Mouse (Mus musculus): ENCODE data around the gene Nostrin.
A peak's percentile ranks its signal among the peaks of the same experiment; 100 is the strongest.

The Nostrin gene

DNA sequence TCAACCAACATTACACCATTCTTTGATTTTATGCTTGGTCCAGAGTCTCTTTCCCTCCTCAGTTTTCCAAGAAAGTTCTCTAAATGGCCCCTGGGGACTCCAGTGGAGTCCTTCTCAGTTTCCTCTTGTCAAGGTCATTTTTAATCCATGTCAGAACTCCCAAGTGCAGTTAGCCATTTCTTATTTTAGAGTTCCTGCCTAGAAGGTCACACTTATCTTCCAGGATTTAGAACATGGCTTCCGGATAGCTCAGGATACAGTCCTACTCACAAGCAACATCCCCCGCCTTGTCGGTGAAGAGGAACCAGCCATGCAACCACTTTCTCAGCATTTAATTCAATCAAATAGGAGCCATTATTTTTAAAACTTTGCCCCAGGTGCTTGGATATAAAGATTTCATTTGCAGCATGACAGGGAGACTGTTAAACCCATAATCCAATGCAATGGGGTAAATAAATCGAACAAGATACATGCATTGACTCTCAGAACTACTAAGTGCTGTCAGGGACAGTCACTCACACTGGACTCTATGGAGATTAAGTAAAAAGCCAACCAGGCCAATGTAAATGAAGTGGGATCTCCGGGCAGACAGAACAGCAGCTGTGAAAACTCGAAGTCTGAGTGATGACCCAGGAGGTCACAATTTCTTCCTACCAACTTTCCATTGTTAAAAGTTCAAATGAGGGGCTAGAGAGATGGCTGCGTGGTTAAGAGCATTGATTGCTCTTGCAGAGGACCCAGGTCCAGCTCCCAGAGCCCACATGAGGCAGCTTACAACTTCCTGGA is 6.0 kb upstream of the Nostrin start:
- no peak for DNase-seq (ENCODE audit: low spot score in 2 of 2)

DNA sequence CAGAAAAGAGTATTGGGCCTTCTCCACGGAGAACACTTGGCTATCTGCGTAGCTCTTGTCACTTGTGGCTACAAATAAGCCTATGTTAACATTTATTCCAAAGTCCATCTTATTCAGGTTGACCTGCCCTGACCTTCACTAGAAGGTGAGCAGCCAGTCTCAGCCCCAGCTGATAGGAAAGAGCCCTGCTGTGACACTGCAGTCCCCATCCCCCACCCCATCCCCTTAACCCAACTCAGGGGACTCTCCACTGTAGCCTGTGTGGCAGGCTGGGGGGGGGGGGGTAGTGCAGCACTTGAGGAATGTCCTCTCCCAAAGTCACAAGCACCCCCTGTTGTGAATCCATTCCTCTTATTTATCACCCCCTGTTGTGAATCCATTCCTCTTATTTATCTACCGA is 3.6 kb upstream of the Nostrin start:
- no peak for DNase-seq (ENCODE audit: low spot score in 2 of 2)

DNA sequence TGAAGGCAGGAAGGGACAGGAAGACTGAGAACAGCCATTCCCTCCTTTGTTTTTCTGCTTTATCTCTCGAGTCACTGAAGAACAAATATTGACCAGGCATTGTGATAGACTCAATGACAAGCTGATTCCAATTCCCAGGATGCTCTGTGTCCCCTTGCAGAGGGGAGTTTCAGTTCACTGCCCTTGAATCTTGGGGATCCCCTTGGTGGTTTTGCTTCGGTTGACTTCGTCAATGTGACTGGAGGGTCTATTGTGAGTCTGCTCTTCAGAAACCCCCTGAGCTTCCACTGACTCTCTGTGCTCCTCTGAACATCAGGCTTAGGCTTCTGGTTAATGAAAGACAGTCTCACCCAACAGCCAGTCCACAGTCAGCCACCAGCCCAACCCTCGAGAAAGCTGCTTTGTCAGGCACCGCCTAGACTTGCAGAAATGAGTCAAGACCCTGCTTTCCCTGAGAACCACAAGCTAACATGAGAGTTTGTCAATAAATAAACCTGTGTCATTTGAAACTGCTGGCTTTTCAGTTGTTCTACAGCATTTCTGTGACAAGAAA is 3.0 kb upstream of the Nostrin start:
- no peak for DNase-seq (ENCODE audit: low spot score in 2 of 2)

DNA sequence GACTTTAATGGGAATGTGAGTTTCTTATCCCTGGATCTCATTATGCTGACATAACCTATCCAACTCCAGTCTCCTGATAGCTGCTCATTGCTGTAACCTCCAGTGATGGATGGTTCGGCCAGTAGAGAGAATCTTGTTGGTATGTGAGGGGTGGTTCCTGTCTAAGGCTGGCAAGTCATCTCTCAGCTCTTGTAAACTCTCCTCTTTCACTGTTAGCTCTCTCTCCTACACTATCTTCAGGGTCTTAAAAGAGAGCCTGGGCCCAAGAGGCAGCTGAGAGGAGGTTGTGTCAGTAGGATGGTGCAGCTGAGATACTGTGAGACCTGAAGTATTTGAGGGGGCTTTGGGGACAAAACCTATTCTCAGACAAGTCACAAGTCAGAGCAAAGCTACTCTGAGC is 1.4 kb upstream of the Nostrin start:
- no peak for DNase-seq (ENCODE audit: low spot score in 2 of 2)

DNA sequence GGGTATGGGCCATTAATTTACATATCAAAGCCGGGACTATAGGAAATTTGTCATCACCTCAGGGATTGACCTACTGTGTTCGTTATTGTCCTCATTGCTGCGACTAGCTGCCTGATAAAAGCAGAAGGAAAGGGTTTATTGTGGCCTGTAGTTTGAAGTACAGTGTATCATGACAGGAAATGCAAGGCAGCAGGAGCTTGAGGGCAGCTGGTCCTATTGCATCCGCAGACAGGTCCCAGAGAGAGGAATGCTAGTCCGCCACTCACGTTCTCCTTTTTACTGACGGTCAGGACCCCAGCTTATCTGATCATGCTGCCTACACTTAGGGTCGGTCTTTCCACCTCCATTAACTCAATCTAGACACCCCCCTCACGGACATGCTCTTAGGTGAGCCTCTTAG is 663 bp upstream of the Nostrin start:
- DNase-seq (ENCODE audit: low spot score in 2 of 2): no peak

DNA sequence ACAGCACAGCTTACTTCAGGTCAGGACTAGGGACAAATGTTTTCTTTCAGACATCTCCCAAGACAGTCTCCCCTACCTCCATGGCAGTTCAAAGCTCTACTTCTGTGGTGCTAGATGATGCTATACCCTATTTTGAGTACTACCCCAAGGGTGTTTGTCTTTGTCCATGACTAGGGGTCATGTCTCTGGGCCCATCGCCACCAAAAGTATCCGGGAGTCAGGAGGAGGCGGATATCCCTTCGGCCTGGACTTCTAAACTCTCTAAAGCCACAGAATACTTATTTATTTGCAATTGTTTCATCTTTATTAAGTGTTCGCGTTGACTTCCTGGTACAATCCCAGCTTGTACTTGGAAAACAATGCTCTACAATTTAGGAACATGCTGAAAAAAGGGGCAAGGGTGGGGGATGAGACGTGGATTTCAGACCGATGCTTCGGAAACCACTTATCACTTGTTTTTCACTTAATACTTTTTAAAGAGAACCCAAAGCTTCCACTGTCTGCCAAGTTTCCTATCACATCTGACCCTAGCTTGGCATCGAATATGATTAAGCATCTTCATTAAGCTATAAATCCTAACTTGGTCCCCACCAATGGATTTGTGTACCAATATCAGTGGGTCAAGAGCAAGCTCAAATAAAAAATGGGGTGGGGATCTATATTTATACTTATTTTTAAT is 1.9 kb downstream of the Nostrin start:
- DNase-seq (ENCODE audit: low spot score in 2 of 2): no peak

DNA sequence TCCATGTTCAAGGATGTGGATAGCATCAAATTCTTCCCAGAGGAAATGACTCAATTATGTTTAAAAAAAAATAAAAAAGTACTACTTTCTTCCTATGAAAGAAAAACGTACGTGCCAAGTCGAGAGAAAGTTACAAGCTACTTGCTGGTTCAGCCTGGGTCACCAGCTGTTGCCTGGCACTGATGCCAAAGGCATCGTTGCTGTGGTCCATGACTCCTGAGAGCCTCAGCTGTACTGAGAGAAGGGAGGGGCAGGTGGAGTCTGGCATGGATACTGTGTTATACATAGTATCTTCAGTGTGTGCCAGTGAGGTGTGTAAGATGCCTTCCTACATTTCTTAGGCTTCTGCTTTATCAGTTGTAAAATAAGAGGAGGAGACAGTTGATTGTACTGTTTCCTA is 3.2 kb downstream of the Nostrin start:
- no peak for DNase-seq (ENCODE audit: low spot score in 2 of 2)

DNA sequence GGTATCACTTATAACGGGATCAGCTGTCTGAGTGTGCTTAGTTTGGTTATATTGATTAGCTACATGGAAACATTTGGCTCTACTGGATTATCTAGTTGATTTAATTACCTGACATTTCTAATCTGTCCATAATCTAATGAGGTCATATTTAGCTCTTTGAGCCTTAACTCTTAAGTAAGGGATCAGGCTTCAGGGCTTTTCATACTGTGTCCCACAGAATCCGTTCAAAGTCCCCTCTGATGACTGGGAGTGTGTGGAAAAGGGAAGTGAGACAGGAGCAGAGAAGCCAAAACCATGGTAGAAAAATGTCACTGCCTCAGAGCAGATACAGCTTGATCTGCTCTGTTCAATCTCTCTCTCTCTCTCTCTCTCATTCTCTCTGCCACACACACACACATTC is 4.6 kb downstream of the Nostrin start:
- no peak for DNase-seq (ENCODE audit: low spot score in 2 of 2)

DNA sequence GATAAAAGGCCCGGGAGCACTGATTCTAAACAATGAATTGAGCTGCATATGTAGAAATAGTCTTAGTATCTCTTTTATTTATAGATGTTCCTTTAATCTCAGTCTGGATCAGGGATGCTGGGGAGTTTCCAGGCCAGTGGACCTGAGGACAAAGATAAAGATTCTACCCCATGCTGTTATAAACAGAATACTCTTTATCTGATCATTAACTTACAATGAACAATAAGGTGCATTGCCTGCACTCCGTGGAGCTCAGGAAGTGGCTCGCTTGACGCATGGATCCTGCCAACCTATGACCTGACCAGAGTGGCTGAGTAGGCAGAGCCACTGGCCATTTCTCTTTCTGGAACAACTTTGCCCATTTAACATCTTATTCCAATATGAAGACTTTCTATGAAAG is 5.2 kb downstream of the Nostrin start:
- DNase-seq (ENCODE audit: low spot score in 2 of 2): no peak

DNA sequence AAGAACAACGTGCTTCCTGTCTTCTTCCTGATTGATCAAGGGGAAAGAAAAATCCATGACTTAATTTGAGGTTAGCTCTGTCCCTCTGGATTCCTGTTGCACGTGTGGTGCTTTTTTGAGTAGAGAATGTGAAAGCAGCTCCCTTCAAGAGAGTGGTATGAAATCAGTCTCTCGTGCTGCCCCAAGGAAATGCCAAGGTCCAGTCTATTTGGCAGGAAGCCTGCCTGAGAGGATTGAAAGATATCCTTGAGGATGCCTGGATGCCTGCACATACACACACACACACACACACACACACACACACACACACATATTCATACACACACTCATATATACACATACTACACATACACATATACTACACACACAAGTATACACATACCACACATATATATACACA is 13.1 kb downstream of the Nostrin start:
- no peak for DNase-seq (ENCODE audit: low spot score in 2 of 2)

DNA sequence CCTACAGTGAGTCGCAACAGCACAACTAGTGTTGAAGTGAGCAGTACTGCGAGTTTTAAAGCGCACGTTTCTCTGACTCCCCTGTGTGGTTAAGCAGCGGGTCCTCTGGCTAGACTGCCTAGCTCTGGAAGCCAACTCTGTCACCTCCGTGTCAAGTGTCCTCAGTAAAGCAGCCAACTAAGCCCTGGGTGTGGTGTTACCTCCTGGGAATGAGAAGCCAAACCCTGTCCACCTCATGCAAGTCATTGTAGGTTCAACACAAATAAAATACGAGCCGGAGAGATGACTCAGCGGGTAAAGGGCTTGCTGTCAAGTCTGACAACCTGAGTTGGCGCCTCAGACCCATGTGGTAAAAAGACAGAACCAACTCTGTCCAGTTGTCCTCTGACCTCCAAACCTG is 13.6 kb downstream of the Nostrin start:
- no peak for DNase-seq (ENCODE audit: low spot score in 2 of 2)

DNA sequence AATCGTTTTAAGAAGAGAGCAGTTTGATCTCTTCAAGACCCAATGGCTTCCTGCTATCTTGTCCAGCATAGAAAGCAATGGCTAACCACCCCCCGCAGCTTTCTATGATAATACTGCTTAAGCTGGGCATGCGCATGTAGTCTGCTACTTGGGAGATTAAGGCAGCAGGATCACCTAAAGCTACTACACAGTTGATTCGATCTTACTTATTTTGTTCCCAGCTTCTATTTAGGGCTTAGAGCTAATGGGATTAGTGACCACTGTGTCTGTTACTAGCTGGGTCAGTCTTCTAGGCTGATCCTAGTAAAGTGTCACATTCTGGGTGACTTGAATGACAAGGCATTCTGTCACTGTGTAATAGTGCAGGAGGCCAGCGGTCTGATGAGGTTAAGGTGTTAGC is 15.2 kb downstream of the Nostrin start:
- no peak for DNase-seq (ENCODE audit: low spot score in 2 of 2)

DNA sequence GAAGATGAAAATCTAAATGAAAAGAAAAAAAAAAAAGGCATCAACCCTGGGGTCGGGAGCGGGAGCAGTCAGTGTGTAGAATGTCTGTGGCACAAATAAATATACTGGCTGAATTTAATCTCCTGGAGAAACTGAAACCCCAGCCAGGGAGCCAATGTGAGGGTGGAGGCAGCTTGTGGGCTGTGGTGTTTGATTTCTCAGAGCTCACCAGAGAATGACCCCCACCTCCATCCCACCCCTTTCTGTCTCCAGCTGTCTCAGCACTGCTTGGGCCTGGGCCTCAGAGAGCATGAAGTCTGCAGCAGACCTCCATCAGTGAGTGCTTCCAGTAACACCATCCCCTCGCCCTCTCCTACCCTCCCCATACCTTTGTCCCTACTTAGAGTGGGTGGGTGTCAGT is 20.3 kb downstream of the Nostrin start:
- DNase-seq (ENCODE audit: low spot score in 2 of 2): no peak

DNA sequence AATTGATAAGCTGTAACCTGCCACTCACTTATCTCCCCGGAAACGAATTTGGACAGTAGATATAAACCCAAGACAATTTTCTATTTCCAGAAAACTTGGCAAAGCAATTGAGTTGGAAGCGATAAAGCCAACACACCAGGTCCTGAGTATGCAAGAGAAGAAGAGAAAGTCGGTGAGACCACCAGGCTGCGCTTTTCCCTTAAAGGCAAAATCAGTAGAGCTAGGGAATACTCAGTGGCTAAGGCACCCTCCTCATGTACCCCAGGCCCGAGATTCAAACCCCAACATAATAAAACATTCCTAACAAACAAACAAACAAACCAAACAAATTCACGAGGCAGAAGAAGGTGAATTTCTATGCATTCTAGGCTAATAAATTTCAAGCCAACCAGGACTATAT is 20.7 kb downstream of the Nostrin start:
- no peak for DNase-seq (ENCODE audit: low spot score in 2 of 2)

DNA sequence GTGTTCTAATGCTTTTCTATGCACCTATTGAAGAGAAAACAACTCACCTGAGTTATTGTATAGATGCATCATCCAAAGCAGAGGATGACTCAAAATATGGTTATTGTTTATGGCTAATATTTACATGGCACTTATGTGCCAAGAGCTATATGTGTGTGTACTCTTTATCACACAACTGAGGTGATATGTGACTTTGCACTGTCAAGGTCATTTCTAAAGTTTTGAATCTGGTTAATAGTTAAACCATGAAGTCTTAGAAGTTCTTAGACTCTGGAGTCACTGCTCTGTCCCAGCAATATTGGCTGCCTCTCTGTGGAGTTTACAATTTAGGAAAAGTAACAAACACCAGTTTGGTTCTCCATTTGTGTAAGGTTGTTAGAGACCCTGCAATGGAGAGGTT is 23.3 kb downstream of the Nostrin start:
- no peak for DNase-seq (ENCODE audit: low spot score in 2 of 2)

DNA sequence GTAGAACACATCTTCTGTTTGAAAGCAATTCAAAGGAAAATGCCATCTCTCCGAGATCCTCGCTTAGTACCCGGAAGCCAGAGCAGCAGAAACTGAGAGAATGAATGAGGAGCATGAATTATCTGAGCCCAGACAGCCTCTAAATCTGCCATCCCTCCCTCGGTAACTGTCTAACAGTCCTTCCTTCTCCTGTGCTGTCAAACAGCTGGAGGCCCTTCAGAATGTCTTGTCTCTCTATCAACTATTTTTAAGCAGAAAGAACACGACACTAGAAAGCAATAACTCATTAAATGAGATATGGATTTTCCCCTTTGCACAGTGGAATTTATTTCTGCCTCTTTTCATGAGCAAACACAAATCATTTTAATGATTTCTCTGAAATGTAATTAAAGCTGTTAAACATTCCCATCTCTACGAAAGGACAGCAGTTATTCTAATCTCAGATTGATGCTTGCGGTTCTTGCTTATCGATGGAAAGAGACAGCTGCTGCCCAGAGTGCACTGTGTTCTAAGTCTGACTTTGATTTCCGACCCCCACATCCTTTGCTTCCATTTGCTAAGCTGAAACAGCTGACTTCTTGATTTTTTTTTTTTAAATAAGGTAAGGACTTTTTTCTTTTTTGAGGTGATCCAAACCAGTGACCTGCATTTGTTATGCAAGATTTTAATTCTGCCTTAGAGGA is 34.9 kb downstream of the Nostrin start:
- peak in 1 of 2 experiments; percentile 9 for DNase-seq (ENCODE audit: low spot score in 2 of 2)

DNA sequence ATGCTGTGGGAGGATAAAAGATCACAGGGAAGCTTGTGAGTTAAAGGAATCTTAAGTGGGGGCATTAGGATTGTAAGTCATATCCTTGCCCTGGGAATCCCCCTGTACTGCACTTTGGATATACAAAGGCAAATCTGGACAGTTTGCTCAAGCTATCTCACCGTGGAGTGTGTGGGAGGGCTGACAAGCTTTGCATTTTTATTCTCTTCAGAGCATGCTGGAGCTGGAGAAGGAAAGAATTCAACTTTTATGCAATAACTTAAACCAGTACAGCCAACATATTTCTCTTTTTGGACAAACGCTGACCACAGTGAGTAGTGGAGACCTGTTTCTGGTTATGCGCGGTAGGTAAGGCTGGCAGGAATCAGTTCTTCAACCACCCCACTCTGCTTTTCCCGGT is 39.7 kb downstream of the Nostrin start:
- DNase-seq (ENCODE audit: low spot score in 2 of 2): peak; percentile 32 to 42

DNA sequence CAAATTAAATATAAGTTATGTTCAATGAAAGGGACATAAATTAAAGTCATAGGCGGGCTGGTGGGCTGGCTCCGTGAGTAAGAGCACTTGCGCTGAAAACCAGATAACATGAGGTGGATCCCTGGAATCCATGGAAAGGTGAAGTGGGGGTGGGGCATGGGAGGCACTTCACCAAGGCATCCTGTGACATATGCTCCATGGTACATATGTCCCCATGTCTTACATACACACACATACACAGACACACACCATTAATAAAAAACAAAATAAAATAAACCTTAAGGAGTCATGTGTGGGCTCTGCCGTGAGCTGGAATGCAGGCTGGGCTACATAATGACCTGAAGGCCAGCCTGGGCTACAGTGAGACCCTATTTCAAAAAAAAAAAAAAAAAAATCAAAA is 44.1 kb downstream of the Nostrin start:
- no peak for DNase-seq (ENCODE audit: low spot score in 2 of 2)

DNA sequence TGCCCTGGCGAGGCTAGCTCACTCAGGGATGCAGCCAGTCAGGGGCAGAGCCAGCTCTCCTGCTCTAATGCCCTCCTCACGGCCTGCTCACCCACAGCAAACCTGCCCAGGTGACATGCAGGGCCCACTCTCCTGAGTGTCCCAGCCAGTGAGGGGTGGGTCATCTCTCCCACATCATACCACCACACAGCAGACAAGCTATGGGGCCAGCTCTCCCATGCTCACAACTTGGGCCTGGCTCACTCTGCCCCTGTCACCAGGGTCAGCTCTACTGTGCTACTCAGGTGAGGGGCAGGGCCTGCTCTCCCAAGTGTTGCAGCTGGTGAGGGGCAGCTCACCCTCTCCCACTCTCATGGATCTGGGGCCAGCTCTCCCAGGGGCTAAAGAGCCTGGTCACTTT is 52.4 kb downstream of the Nostrin start:
- no peak for DNase-seq (ENCODE audit: low spot score in 2 of 2)

DNA sequence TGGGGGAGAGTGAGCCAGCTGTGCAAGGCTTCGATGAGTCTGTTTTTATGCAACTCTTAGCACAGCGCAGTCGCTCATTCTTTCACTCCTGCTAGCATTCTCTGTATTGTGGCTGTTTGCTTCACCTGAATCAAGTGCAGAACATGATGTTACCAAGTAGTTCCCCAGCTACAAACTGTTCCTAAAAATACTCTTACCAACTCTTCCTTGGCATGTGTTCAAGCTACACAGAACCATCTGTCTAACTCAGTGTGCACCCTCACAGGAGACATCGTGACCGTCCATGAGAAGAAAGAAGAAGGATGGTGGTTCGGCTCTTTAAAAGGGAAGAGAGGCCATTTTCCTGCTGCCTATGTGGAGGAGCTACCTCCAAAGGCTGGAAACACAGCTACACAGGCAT is 53.1 kb downstream of the Nostrin start:
- DNase-seq (ENCODE audit: low spot score in 2 of 2): peak; percentile 52 to 59

DNA sequence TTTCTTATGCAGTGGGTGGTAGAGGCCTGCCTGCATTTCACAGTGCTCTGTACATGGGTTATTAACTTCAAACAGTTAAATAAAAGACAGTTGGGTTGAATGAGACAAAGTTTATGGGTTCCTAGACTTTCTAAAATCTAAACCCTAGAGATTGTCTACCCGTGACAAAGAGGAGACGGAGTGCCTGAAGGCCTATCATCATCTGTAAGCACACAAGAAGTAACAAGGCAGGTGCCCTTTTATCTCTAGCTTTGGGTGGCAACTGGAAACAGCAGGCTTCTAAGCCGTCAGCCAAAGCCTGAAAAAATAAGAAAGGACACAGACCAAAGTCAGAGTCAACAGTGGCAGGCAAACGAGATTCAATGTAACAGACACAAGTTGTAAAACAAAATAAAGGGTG is 53.6 kb downstream of the Nostrin start:
- DNase-seq (ENCODE audit: low spot score in 2 of 2): no peak

DNA sequence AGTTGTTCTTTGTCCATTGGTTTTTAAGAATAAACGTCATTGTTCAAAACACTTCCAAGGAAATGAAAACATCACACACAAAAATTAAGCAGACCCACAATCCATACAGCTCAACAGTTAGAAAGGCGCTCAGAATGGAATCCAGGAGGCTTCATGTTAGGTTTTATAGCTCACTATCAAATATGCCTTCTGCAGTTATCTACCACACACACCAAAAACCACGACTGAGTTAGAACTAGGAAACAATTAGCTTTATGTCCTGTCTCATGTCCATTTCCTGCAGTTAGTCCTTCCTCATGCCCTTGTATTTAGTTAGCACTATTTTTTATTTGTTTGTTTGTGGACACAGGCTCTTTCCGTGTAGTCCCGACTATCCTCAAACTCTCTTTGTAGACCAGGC is 55.5 kb downstream of the Nostrin start:
- no peak for DNase-seq (ENCODE audit: low spot score in 2 of 2)

DNA sequence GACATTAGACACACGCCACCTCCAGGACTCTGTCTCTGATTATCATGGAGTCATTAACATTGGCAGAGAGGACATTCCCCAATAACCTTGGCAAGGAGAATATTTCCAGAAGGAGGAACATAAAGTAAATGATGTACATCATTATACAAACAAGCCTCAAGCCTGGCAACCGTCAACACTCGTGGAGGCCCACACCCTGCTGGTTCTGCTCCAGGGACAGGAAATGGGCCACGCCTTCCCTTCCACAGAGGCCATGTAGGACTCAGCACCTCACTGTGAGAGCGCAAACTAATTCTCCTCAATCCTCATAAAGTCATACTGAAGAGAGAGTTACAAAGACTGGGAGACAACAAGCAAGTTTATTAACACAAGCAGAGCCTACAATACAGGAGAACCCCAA is 58.0 kb downstream of the Nostrin start:
- DNase-seq (ENCODE audit: low spot score in 2 of 2): no peak

All from right cerebral cortex, adult 2 months (tissue).